Mouse (Mus musculus) heart, postnatal 0 days (tissue): Measurements from ENCODE around the gene Fyb2. TPM values are rescaled to one million over a fixed set of nuclear protein-coding genes. Genes with fewer than 3 reads are reported as not detected.
A peak's percentile ranks its signal among the peaks of the same experiment; 100 is the strongest.

Experiments
- ATAC-seq: fragments of 200-750 bp; cut with Nextera tagmentation; 2 replicates; pipeline ENCODE4 v1.8.0; 2017; ENCODE audit warnings: low read depth, moderate number of reproducible peaks, moderate library complexity; ENCODE audit not compliant: insufficient read depth
- DNase-seq: peaks from one replicate; pipeline ENCODE4 v3.0.0-alpha.2; 2016; ENCODE audit warnings: low spot score
- H3K27ac ChIP-seq: fragments of 300-500 bp; sonication (generic); 2 replicates; pipeline ENCODE4 v1.5.1; 2014; ENCODE audit warnings: low read depth, mild to moderate bottlenecking
- H3K27me3 ChIP-seq: fragments of 300-500 bp; sonication (generic); 2 replicates; pipeline ENCODE4 v1.6.1; 2014; ENCODE audit warnings: low read length, mixed read lengths; ENCODE audit not compliant: control insufficient read depth, insufficient read depth
- H3K36me3 ChIP-seq: fragments of 300-500 bp; sonication (generic); replicated peaks from 2 replicates; pipeline ENCODE4 v1.6.1; 2014; ENCODE audit warnings: low read length, mixed read lengths; ENCODE audit not compliant: control insufficient read depth, insufficient read depth
- H3K4me1 ChIP-seq: fragments of 300-500 bp; sonication (generic); 2 replicates; pipeline ENCODE4 v1.6.1; 2014; ENCODE audit warnings: antibody characterized with exemption; ENCODE audit not compliant: control insufficient read depth, insufficient read depth
- H3K4me2 ChIP-seq: fragments of 300-500 bp; sonication (generic); 2 replicates; pipeline ENCODE4 v1.6.1; 2014; ENCODE audit warnings: low read depth, mild to moderate bottlenecking, low read length, moderate library complexity
- H3K4me3 ChIP-seq: fragments of 300-500 bp; sonication (generic); 2 replicates; pipeline ENCODE4 v1.5.1; 2014; ENCODE audit warnings: low read depth, low read length
- H3K9ac ChIP-seq: fragments of 300-500 bp; sonication (generic); replicated peaks from 2 replicates; pipeline ENCODE4 v1.6.1; 2014; ENCODE audit warnings: low read depth, low read length, mixed read lengths
- H3K9me3 ChIP-seq: fragments of 300-500 bp; sonication (generic); replicated peaks from 2 replicates; pipeline ENCODE4 v1.6.1; 2016; ENCODE audit warnings: low read length; ENCODE audit not compliant: control insufficient read depth
- CTCF ChIP-seq: IDR thresholded peaks from 2 replicates; pipeline ENCODE4 v1.5.1; 2016; ENCODE audit warnings: antibody characterized with exemption, control low read depth, low read depth
- EP300 ChIP-seq: IDR thresholded peaks from 2 replicates; pipeline ENCODE4 v1.6.1; 2016; ENCODE audit warnings: antibody characterized with exemption, low read depth
- WGBS: fragments of 180-500 bp; shearing (Covaris S2); extraction: QIAGEN DNeasy Blood & Tissue Kit; methylation state at CpG from one replicate; pipeline ENCODE4 v1.1.7; 2014; 5-methylcytosine and 5-hydroxymethylcytosine counted together
- polyA plus RNA-seq: library from polyadenylated mRNA; unstranded; fragments of >200 nt; fragmentation: Nextera tagmentation; extraction: Ambion mirVana; gene quantifications from 2 replicates; pipeline ENCODE4 v1.2.1, GENCODE M21; 2015
- total RNA-seq: library from RNA; depleted of rRNA; stranded (reverse); fragments of >200 nt; gene quantifications from 2 replicates; pipeline ENCODE4 v1.2.3, GENCODE M21; 2014; ENCODE audit warnings: low replicate concordance; rRNA removed

Fyb2 gene
- total and polyA plus RNA-seq, 2 experiments from 2014 or later: not detected

GRCm38 (mm10) chr4:105031104-105031503, 117.8 kb downstream of the Fyb2 start:
- H3K27ac ChIP-seq: no peak overlapping the region
- H3K4me3 ChIP-seq: no peak overlapping the region
- H3K9ac ChIP-seq: no peak overlapping the region
- no peak for DNase-seq
- TF ChIP-seq EP300 (no peak), CTCF (no peak)
- no peak for ATAC-seq
- 83% methylated on average over 8 of the region's 8 CpGs for WGBS
- H3K27me3 ChIP-seq: no peaks in the 10 kb centered on the region
- H3K36me3 ChIP-seq: peaks cover 7% of the 10 kb centered on the region; the same call in 1 of the 2 replicates
- no peaks in the 10 kb centered on the region for H3K9me3 ChIP-seq
- no peak overlapping the region for H3K4me2 ChIP-seq
- H3K4me1 ChIP-seq: no peaks in the 10 kb centered on the region

- H3K27me3 ChIP-seq: no peaks in the 10 kb centered on the region
- H3K27ac ChIP-seq: no peak overlapping the region
- no peaks in the 10 kb centered on the region for H3K4me1 ChIP-seq
- no peak overlapping the region for H3K4me2 ChIP-seq
- TF ChIP-seq CTCF (peak; percentile 35), EP300 (no peak)
- no peak for DNase-seq
- H3K4me3 ChIP-seq: no peak overlapping the region
- peaks cover 9% of the 10 kb centered on the region; the same call in 1 of the 2 replicates for H3K36me3 ChIP-seq
- no peak overlapping the region for H3K9ac ChIP-seq
- no peaks in the 10 kb centered on the region for H3K9me3 ChIP-seq
- WGBS: 53% methylated on average over 7 of the region's 7 CpGs
- no peak for ATAC-seq
These were observed 119.9 kb downstream of the Fyb2 start for GRCm38 (mm10) chr4:105033153-105033552.

- Histone ChIP-seq H3K9me3 (no peaks in the 10 kb centered on the region), H3K27ac (no peak overlapping the region), H3K4me1 (no peaks in the 10 kb centered on the region), H3K36me3 (peaks cover 17% of the 10 kb centered on the region), H3K9ac (no peak overlapping the region), H3K27me3 (no peaks in the 10 kb centered on the region), H3K4me2 (no peak overlapping the region), H3K4me3 (no peak overlapping the region)
- DNase-seq: peak; percentile 30
- no peak for ATAC-seq
- peak; percentile 31; the same call in 1 of the 2 replicates for TF ChIP-seq CTCF
- no peak for TF ChIP-seq EP300
These were observed 121.0 kb downstream of the Fyb2 start for GRCm38 (mm10) chr4:105034259-105034658.

GRCm38 (mm10) chr4:105050041-105050440, 136.8 kb downstream of the Fyb2 start:
- no peak for DNase-seq
- Histone ChIP-seq H3K36me3 (peaks cover 10% of the 10 kb centered on the region), H3K4me2 (no peak overlapping the region), H3K4me1 (peaks cover 12% of the 10 kb centered on the region), H3K9ac (no peak overlapping the region), H3K27ac (no peak overlapping the region), H3K9me3 (no peaks in the 10 kb centered on the region), H3K4me3 (no peak overlapping the region), H3K27me3 (no peaks in the 10 kb centered on the region)
- TF ChIP-seq EP300: no peak
- 67% methylated on average over 1 of the region's 1 CpGs for WGBS
- ATAC-seq: no peak

- ATAC-seq: no peak
- no peak overlapping the region for H3K4me2 ChIP-seq
- H3K4me3 ChIP-seq: no peak overlapping the region
- H3K27ac ChIP-seq: no peak overlapping the region
- no peak overlapping the region for H3K9ac ChIP-seq
- WGBS: 95% methylated on average over 5 of the region's 5 CpGs
- no peaks in the 10 kb centered on the region for H3K27me3 ChIP-seq
- no peak for TF ChIP-seq EP300
- no peak for TF ChIP-seq CTCF
- no peak for DNase-seq
- H3K9me3 ChIP-seq: no peaks in the 10 kb centered on the region
- peaks cover 9% of the 10 kb centered on the region for H3K36me3 ChIP-seq
- H3K4me1 ChIP-seq: 0 out of 2 replicates have a peak, but pooled peaks cover 3% of the 10 kb centered on the region
These were observed 138.0 kb downstream of the Fyb2 start for GRCm38 (mm10) chr4:105051291-105051690.

Other genes with a start within 250 kb of the Fyb2 start
- not detected in 2 replicates for gene C8b, start 147.1 kb upstream of the Fyb2 start, total RNA-seq
- gene C8b, start 147.1 kb upstream of the Fyb2 start, polyA plus RNA-seq: not detected in 2 replicates
- not detected in 2 replicates for gene Gm17662, start 56.1 kb upstream of the Fyb2 start, total RNA-seq
- gene Gm17662, start 56.1 kb upstream of the Fyb2 start, polyA plus RNA-seq: not detected in 2 replicates
- gene C8a, start 37.1 kb upstream of the Fyb2 start, total RNA-seq: not detected in 2 replicates
- gene C8a, start 37.1 kb upstream of the Fyb2 start, polyA plus RNA-seq: not detected in 2 replicates
- 64.3 and 83.6 TPM in 2 replicates for gene Prkaa2, start 196.4 kb downstream of the Fyb2 start, total RNA-seq
- gene Prkaa2, start 196.4 kb downstream of the Fyb2 start, polyA plus RNA-seq: 32.5 and 35.6 TPM in 2 replicates
- gene Plpp3, start 243.9 kb downstream of the Fyb2 start, total RNA-seq: 57.0 and 65.5 TPM in 2 replicates
- 56.4 and 64.1 TPM in 2 replicates for gene Plpp3, start 243.9 kb downstream of the Fyb2 start, polyA plus RNA-seq